Mouse (Mus musculus) megakaryocyte progenitor cell, adult 5-6 weeks (primary cell): ENCODE measurements at regions not wholly inside any gene's neighbourhood (a gene's known extent, or its start where the extent isn't known, plus 50 kb on each side); places are given as distances from the start of the nearest gene placed in this dataset.

Experiments
- ATAC-seq: replicated peaks from 2 replicates; pipeline ENCODE4 v1.8.0; 2016; ENCODE audit warnings: mild to moderate bottlenecking, moderate TSS enrichment, inconsistent platforms; ENCODE audit not compliant: poor library complexity

GRCm38 (mm10) chr3:149638324-149638723 is 648.0 kb upstream of the Adgrl2 start:
- ATAC-seq = no peak

- no peak for ATAC-seq
Observed at GRCm38 (mm10) chr3:149626186-149626585, 635.8 kb upstream of the Adgrl2 start.

- no peak for ATAC-seq
Observed at GRCm38 (mm10) chr3:149625497-149625896, 635.1 kb upstream of the Adgrl2 start.

GRCm38 (mm10) chr3:149625066-149625465 is 634.7 kb upstream of the Adgrl2 start:
- ATAC-seq = no peak

- peak; percentile 95 for ATAC-seq
Observed at GRCm38 (mm10) chr3:149623851-149624532, 633.6 kb upstream of the Adgrl2 start.

GRCm38 (mm10) chr3:149603865-149604264 is 613.5 kb upstream of the Adgrl2 start:
- no peak for ATAC-seq

- no peak for ATAC-seq
Observed at GRCm38 (mm10) chr3:149601276-149601675, 610.9 kb upstream of the Adgrl2 start.

GRCm38 (mm10) chr3:149594470-149594869 is 604.1 kb upstream of the Adgrl2 start:
- ATAC-seq = peak; percentile 76

GRCm38 (mm10) chr3:149585769-149586168 is 595.4 kb upstream of the Adgrl2 start:
- ATAC-seq = no peak

GRCm38 (mm10) chr3:149581141-149581540 is 590.8 kb upstream of the Adgrl2 start:
- no peak for ATAC-seq

GRCm38 (mm10) chr3:149575678-149576077 is 585.3 kb upstream of the Adgrl2 start:
- ATAC-seq = no peak

GRCm38 (mm10) chr3:149566853-149567252 is 576.5 kb upstream of the Adgrl2 start:
- peak; percentile 72 for ATAC-seq

- no peak for ATAC-seq
Observed at GRCm38 (mm10) chr3:149550231-149550951, 560.0 kb upstream of the Adgrl2 start.

GRCm38 (mm10) chr3:149547045-149547444 is 556.7 kb upstream of the Adgrl2 start:
- ATAC-seq = peak; percentile 98

- no peak for ATAC-seq
Observed at GRCm38 (mm10) chr3:149546256-149546655, 555.9 kb upstream of the Adgrl2 start.

GRCm38 (mm10) chr3:149534183-149534582 is 543.8 kb upstream of the Adgrl2 start:
- ATAC-seq = no peak

- no peak for ATAC-seq
Observed at GRCm38 (mm10) chr3:149530026-149530607, 539.8 kb upstream of the Adgrl2 start.

- no peak for ATAC-seq
Observed at GRCm38 (mm10) chr3:149526509-149526908, 536.2 kb upstream of the Adgrl2 start.

GRCm38 (mm10) chr3:149519575-149519929 is 529.2 kb upstream of the Adgrl2 start:
- no peak for ATAC-seq

- ATAC-seq = peak; percentile 51
Observed at GRCm38 (mm10) chr3:149518928-149519574, 528.7 kb upstream of the Adgrl2 start.

GRCm38 (mm10) chr3:149517537-149517936 is 527.2 kb upstream of the Adgrl2 start:
- no peak for ATAC-seq

- no peak for ATAC-seq
Observed at GRCm38 (mm10) chr3:149509178-149509577, 518.8 kb upstream of the Adgrl2 start.
